Mouse (Mus musculus): ENCODE measurements around the gene Myo1c. TPM values are rescaled to one million over a fixed set of nuclear protein-coding genes. Genes with fewer than 3 reads are reported as not detected.
A peak's percentile ranks its signal among the peaks of the same experiment; 100 is the strongest.

The Myo1c gene
- polyA plus RNA-seq, 1 experiment from 2014 or later: 10.2 TPM

DNA sequence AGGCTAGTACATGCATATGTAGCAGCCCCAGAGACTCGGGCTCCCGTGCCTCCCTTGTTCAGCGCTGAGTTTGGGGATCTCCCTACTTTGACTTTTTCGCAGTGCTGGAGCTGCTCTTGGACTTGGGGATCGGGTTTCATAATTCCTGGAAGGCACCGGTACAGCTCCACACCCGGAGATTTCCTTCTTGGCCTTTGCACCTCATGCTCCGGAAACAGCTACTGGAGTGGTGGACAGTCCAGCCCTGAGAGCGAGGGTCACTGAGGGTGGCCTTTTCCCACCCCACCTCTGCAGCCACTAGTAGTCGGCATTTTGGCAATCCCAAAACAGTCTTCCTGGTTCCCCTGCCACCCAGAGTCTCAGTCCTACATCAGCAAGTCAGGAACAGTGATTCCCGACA lies 15.0 kb upstream of the Myo1c start:
- Histone ChIP-seq H3K36me3 (ENCODE audit: control insufficient read depth, insufficient read depth, low read length) (no peaks in the 10 kb centered on the region), H3K27me3 (ENCODE audit: control insufficient read depth, insufficient read depth, low read length) (no peaks in the 10 kb centered on the region), H3K4me1 (ENCODE audit: control insufficient read depth, insufficient read depth, low read length) (peaks cover 5% of the 10 kb centered on the region), H3K4me2 (no peak overlapping the region), H3K4me3 (ENCODE audit: low read depth, low read length) (no peak overlapping the region), H3K27ac (ENCODE audit: low read depth, low read length) (no peak overlapping the region), H3K9me3 (ENCODE audit: control insufficient read depth, low read length) (no peaks in the 10 kb centered on the region), H3K9ac (ENCODE audit: low read length) (no peak overlapping the region)
- WGBS: 75% methylated on average over 11 of the region's 11 CpGs
- ATAC-seq (ENCODE audit: low FRiP score): no peak
- no peak for DNase-seq (ENCODE audit: low spot score, missing footprints)

DNA sequence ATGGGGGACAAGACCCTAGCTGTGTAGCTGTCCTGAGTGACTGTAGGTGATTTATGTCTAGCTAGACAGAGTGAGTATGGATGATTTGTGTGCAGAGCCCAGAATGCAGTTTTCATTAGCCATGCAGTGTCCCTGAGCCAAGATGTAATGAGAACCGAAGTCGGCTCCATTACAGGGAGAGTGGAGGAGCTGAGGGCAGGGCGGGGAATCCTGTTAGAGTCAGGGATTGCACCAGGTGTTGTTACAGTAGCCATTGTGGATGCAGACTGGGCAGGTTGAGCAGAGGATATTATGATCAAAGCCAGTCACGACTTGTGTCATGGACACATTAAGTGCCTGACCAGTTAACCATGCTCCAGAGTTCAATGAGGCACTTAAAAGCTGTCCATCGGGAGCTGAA lies 7.0 kb upstream of the Myo1c start:
- 85% methylated on average over 5 of the region's 5 CpGs for WGBS

DNA sequence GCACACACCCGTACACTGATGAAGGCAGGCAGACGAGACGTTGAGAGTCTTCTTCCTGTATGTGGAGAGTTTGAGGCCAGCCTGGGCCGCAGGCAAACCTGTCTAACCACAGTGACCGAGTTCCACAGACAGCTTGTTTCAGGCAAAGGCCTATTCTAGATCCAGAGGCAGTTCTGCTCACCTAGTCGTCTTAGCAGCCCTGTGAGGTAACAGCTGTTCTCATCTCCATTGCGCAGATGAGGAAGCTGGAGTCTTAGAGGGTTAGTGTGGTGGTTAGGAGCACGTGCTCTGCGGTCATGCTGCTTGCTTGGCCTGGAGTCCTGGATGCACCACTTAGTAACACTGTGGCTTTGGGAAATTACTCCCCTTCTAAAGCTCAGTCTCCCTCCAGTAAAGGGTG lies 5.6 kb upstream of the Myo1c start:
- H3K9ac ChIP-seq (ENCODE audit: low read length): no peak overlapping the region

More for the DNA sequence above, 7.0 kb upstream of the Myo1c start:
- Histone ChIP-seq H3K9ac (ENCODE audit: low read length) (no peak overlapping the region), H3K9me3 (ENCODE audit: control insufficient read depth, low read length) (no peaks in the 10 kb centered on the region), H3K4me1 (ENCODE audit: control insufficient read depth, insufficient read depth, low read length) (no peaks in the 10 kb centered on the region), H3K27ac (ENCODE audit: low read depth, low read length) (no peak overlapping the region), H3K36me3 (ENCODE audit: control insufficient read depth, insufficient read depth, low read length) (no peaks in the 10 kb centered on the region), H3K4me2 (no peak overlapping the region), H3K4me3 (ENCODE audit: low read depth, low read length) (no peak overlapping the region), H3K27me3 (ENCODE audit: control insufficient read depth, insufficient read depth, low read length) (no peaks in the 10 kb centered on the region)
- DNase-seq (ENCODE audit: low spot score, missing footprints) (no peak), ATAC-seq (ENCODE audit: low FRiP score) (no peak)

DNA sequence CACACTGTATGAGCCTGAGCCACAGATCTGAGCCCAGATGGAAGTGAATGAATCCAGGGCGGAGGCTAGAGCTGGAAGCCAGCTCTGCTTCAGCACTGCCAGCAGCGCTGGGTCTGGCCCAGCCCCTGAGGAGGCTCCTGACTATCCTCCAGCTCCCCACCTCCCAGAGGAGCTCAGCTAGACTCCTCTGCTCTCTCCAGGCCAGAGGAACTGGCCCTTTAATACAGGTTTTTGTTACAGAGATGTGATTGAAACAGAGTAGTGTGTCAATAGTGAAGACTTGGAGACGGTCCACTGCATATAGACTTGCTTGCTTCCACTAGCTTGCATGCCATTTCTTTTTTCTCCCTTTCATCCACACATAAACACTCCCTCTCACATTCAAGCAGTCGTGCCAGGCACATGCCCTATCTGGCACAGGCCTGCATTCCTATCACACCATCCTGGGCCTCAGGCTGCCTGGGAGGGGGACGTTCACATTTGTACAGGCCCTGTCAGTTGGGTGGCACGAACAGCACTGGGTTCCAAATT lies 2.6 kb upstream of the Myo1c start:
- Histone ChIP-seq H3K4me3 (ENCODE audit: low read depth, low read length) (no peak overlapping the region), H3K4me1 (ENCODE audit: control insufficient read depth, insufficient read depth, low read length) (peaks cover 4% of the 10 kb centered on the region), H3K9me3 (ENCODE audit: control insufficient read depth, low read length) (no peaks in the 10 kb centered on the region), H3K27ac (ENCODE audit: low read depth, low read length) (no peak overlapping the region), H3K27me3 (ENCODE audit: control insufficient read depth, insufficient read depth, low read length) (peaks cover 6% of the 10 kb centered on the region), H3K36me3 (ENCODE audit: control insufficient read depth, insufficient read depth, low read length) (no peaks in the 10 kb centered on the region), H3K9ac (ENCODE audit: low read length) (no peak overlapping the region), H3K4me2 (no peak overlapping the region)
- DNase-seq (ENCODE audit: low spot score, missing footprints) (no peak), ATAC-seq (ENCODE audit: low FRiP score) (no peak)
- 68% methylated on average over 6 of the region's 6 CpGs for WGBS

More for the DNA sequence above, 5.6 kb upstream of the Myo1c start:
- Histone ChIP-seq H3K36me3 (ENCODE audit: control insufficient read depth, insufficient read depth, low read length) (no peaks in the 10 kb centered on the region), H3K27ac (ENCODE audit: low read depth, low read length) (no peak overlapping the region), H3K9me3 (ENCODE audit: control insufficient read depth, low read length) (no peaks in the 10 kb centered on the region), H3K4me3 (ENCODE audit: low read depth, low read length) (no peak overlapping the region), H3K27me3 (ENCODE audit: control insufficient read depth, insufficient read depth, low read length) (no peaks in the 10 kb centered on the region), H3K4me2 (no peak overlapping the region), H3K4me1 (ENCODE audit: control insufficient read depth, insufficient read depth, low read length) (no peaks in the 10 kb centered on the region)
- DNase-seq (ENCODE audit: low spot score, missing footprints): no peak
- ATAC-seq (ENCODE audit: low FRiP score): no peak
- 85% methylated on average over 9 of the region's 9 CpGs for WGBS

DNA sequence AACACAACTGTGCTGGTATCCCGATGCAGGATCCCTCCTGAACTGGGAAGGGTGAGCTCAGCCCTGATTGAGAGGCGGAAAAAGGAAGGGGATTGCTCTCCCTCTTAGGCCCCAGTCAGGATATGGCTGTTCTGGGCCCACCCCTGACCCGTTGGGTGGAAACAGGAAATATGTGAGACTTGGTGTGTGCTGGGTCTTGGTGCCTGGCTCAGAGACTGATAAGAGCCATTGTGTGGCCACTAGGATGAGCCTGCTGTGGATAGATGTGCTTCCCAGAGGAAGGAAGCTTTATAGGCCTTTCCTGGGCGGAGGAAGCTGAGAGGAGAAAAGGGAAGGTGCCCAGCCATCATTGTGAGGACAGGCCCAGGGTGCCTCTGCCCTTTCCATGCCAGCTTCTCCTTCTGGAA lies 1.1 kb upstream of the Myo1c start:
- DNase-seq (ENCODE audit: low spot score, missing footprints) (no peak), ATAC-seq (ENCODE audit: low FRiP score) (no peak)
- Histone ChIP-seq H3K36me3 (ENCODE audit: control insufficient read depth, insufficient read depth, low read length) (no peaks in the 10 kb centered on the region), H3K27ac (ENCODE audit: low read depth, low read length) (no peak overlapping the region), H3K27me3 (ENCODE audit: control insufficient read depth, insufficient read depth, low read length) (peaks cover 18% of the 10 kb centered on the region), H3K9ac (ENCODE audit: low read length) (no peak overlapping the region), H3K4me2 (no peak overlapping the region), H3K4me1 (ENCODE audit: control insufficient read depth, insufficient read depth, low read length) (peaks cover 11% of the 10 kb centered on the region), H3K9me3 (ENCODE audit: control insufficient read depth, low read length) (no peaks in the 10 kb centered on the region), H3K4me3 (ENCODE audit: low read depth, low read length) (no peak overlapping the region)
- WGBS: 84% methylated on average over 4 of the region's 4 CpGs

- Histone ChIP-seq H3K27ac (ENCODE audit: low read depth, low read length) (no peak overlapping the region), H3K9me3 (ENCODE audit: control insufficient read depth, low read length) (no peaks in the 10 kb centered on the region), H3K27me3 (ENCODE audit: control insufficient read depth, insufficient read depth, low read length) (peaks cover 28% of the 10 kb centered on the region), H3K4me3 (ENCODE audit: low read depth, low read length) (peak overlapping the region; percentile 60), H3K4me2 (peak overlapping the region; percentile 95), H3K4me1 (ENCODE audit: control insufficient read depth, insufficient read depth, low read length) (peaks cover 15% of the 10 kb centered on the region), H3K9ac (ENCODE audit: low read length) (peak overlapping the region; percentile 78), H3K36me3 (ENCODE audit: control insufficient read depth, insufficient read depth, low read length) (no peaks in the 10 kb centered on the region)
- ATAC-seq (ENCODE audit: low FRiP score) (no peak; the same call in 1 of the 2 replicates), DNase-seq (ENCODE audit: low spot score, missing footprints) (no peak)
- WGBS: 42% methylated on average over 13 of the region's 13 CpGs
These were observed 688 bp downstream of the Myo1c start for GRCm38 (mm10) chr11:75650958-75651425.

- H3K27me3 ChIP-seq (ENCODE audit: control insufficient read depth, insufficient read depth, low read length): peaks cover 31% of the 10 kb centered on the region
- WGBS: 1% methylated on average over 53 of the region's 54 CpGs
- H3K27ac ChIP-seq (ENCODE audit: low read depth, low read length): no peak overlapping the region
- peak overlapping the region; percentile 78 for H3K9ac ChIP-seq (ENCODE audit: low read length)
- no peaks in the 10 kb centered on the region for H3K36me3 ChIP-seq (ENCODE audit: control insufficient read depth, insufficient read depth, low read length)
- peaks cover 20% of the 10 kb centered on the region for H3K4me1 ChIP-seq (ENCODE audit: control insufficient read depth, insufficient read depth, low read length)
- H3K4me2 ChIP-seq: peak overlapping the region; percentile 95
- peak; percentile 96 for DNase-seq (ENCODE audit: low spot score, missing footprints)
- H3K9me3 ChIP-seq (ENCODE audit: control insufficient read depth, low read length): no peaks in the 10 kb centered on the region
- ATAC-seq (ENCODE audit: low FRiP score): peak; percentile 66
- H3K4me3 ChIP-seq (ENCODE audit: low read depth, low read length): peak overlapping the region; percentile 60
These were observed 1.3 kb downstream of the Myo1c start for GRCm38 (mm10) chr11:75651426-75652221.

- WGBS: 17% methylated on average over 20 of the region's 20 CpGs
- Histone ChIP-seq H3K9ac (ENCODE audit: low read length) (peak overlapping the region; percentile 78), H3K4me3 (ENCODE audit: low read depth, low read length) (peak overlapping the region; percentile 60), H3K27me3 (ENCODE audit: control insufficient read depth, insufficient read depth, low read length) (peaks cover 33% of the 10 kb centered on the region), H3K4me1 (ENCODE audit: control insufficient read depth, insufficient read depth, low read length) (peaks cover 20% of the 10 kb centered on the region), H3K9me3 (ENCODE audit: control insufficient read depth, low read length) (no peaks in the 10 kb centered on the region), H3K4me2 (peak overlapping the region; percentile 95), H3K27ac (ENCODE audit: low read depth, low read length) (no peak overlapping the region), H3K36me3 (ENCODE audit: control insufficient read depth, insufficient read depth, low read length) (no peaks in the 10 kb centered on the region)
- ATAC-seq (ENCODE audit: low FRiP score) (no peak), DNase-seq (ENCODE audit: low spot score, missing footprints) (peak; percentile 90)
These were observed 2.1 kb downstream of the Myo1c start for GRCm38 (mm10) chr11:75652222-75652941.
